Mouse (Mus musculus): ENCODE results near the gene Uap1.

The Uap1 gene

GRCm38 (mm10) chr1:170164913-170165312 lies 9.8 kb downstream of the Uap1 start:
- no peak for DNase-seq (ENCODE audit: low read depth)

- DNase-seq (ENCODE audit: low read depth) = no peak
Measured at GRCm38 (mm10) chr1:170164053-170164614, 10.6 kb downstream of the Uap1 start.

- DNase-seq (ENCODE audit: low read depth) = no peak
Measured at GRCm38 (mm10) chr1:170163398-170163943, 11.3 kb downstream of the Uap1 start.

- no peak for DNase-seq (ENCODE audit: low read depth)
Measured at GRCm38 (mm10) chr1:170161852-170162251, 12.9 kb downstream of the Uap1 start.

- no peak for DNase-seq (ENCODE audit: low read depth)
Measured at GRCm38 (mm10) chr1:170160397-170160938, 14.3 kb downstream of the Uap1 start.

- no peak for DNase-seq (ENCODE audit: low read depth)
Measured at GRCm38 (mm10) chr1:170159707-170160106, 15.1 kb downstream of the Uap1 start.

GRCm38 (mm10) chr1:170155761-170156160 lies 19.0 kb downstream of the Uap1 start:
- DNase-seq (ENCODE audit: low read depth) = no peak

GRCm38 (mm10) chr1:170155298-170155697 lies 19.5 kb downstream of the Uap1 start:
- DNase-seq (ENCODE audit: low read depth) = no peak

- no peak for DNase-seq (ENCODE audit: low read depth)
Measured at GRCm38 (mm10) chr1:170153986-170154385, 20.8 kb downstream of the Uap1 start.

GRCm38 (mm10) chr1:170152552-170152951 lies 22.2 kb downstream of the Uap1 start:
- DNase-seq (ENCODE audit: low read depth) = no peak

GRCm38 (mm10) chr1:170150870-170151269 lies 23.9 kb downstream of the Uap1 start:
- DNase-seq (ENCODE audit: low read depth) = no peak

- DNase-seq (ENCODE audit: low read depth) = no peak
Measured at GRCm38 (mm10) chr1:170149756-170150155, 25.0 kb downstream of the Uap1 start.

GRCm38 (mm10) chr1:170148536-170148935 lies 26.2 kb downstream of the Uap1 start:
- DNase-seq (ENCODE audit: low read depth) = no peak

GRCm38 (mm10) chr1:170147651-170148448 lies 26.9 kb downstream of the Uap1 start:
- no peak for DNase-seq (ENCODE audit: low read depth)

- DNase-seq (ENCODE audit: low read depth) = no peak
Measured at GRCm38 (mm10) chr1:170145606-170146005, 29.2 kb downstream of the Uap1 start.

GRCm38 (mm10) chr1:170142256-170142871 lies 32.4 kb downstream of the Uap1 start:
- no peak for DNase-seq (ENCODE audit: low read depth)

- DNase-seq (ENCODE audit: low read depth) = no peak
Measured at GRCm38 (mm10) chr1:170141626-170142025, 33.1 kb downstream of the Uap1 start.

GRCm38 (mm10) chr1:170136351-170137009 lies 38.3 kb downstream of the Uap1 start:
- DNase-seq (ENCODE audit: low read depth) = peak; percentile 44

- DNase-seq (ENCODE audit: low read depth) = no peak
Measured at GRCm38 (mm10) chr1:170134264-170134663, 40.5 kb downstream of the Uap1 start.

- no peak for DNase-seq (ENCODE audit: low read depth)
Measured at GRCm38 (mm10) chr1:170130962-170131361, 43.8 kb downstream of the Uap1 start.

- DNase-seq (ENCODE audit: low read depth) = no peak
Measured at GRCm38 (mm10) chr1:170124644-170125043, 50.1 kb downstream of the Uap1 start.

- DNase-seq (ENCODE audit: low read depth) = no peak
Measured at GRCm38 (mm10) chr1:170113616-170114015, 61.1 kb downstream of the Uap1 start.

Data from c-Kit-positive CD71-negative TER-119-negative erythroid progenitor cells, embryonic 14.5 days (primary cell).